Mouse (Mus musculus) megakaryocyte progenitor cell, adult 5-6 weeks (primary cell): ENCODE data around the gene Srsf9. TPM values are rescaled to one million over a fixed set of nuclear protein-coding genes. Genes with fewer than 3 reads are reported as not detected.
"Not testable (repeated sequence)": the region's sequence is repeated elsewhere in the genome, so short reads cannot be mapped to it uniquely, and the experiment has no call there.

Experiments
- ATAC-seq: replicated peaks from 2 replicates; pipeline ENCODE4 v1.8.0; 2016; ENCODE audit warnings: mild to moderate bottlenecking, moderate TSS enrichment, inconsistent platforms; ENCODE audit not compliant: poor library complexity
- total RNA-seq, 2 experiments: library from RNA; stranded (forward) in 1 of 2; stranded (reverse) in 1 of 2; fragments of 157-497, 149-512 nt in 1 of 2; fragments of 200-1000 nt in 1 of 2; gene quantifications; 2 replicates each; pipeline versions ENCODE4 v1.2.3 to v1.2.4; 2015 to 2017

Gene Srsf9
- total RNA-seq, 2 experiments from 2014 or later: 76.3 to 102 TPM

DNA sequence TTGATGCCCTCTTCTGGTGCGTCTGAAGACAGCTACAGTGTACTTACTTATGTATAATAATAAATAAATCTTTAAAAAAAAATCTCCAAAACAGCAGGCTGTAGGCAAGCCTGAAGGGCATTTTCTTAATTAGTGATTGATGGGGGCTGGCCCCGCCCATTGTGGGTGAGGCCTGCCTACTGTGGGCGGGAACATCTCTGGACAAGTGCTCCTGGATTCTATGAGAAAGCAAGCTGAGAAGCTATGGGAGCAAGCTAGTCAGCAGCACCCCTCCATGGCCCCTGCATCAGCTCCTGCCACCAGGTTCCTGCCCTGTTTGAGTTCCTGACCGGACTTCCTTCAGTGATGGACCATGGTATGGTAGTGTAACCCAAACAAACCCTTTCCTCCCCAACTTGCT, 37.8 kb downstream of the Srsf9 start:
- no peak for ATAC-seq

DNA sequence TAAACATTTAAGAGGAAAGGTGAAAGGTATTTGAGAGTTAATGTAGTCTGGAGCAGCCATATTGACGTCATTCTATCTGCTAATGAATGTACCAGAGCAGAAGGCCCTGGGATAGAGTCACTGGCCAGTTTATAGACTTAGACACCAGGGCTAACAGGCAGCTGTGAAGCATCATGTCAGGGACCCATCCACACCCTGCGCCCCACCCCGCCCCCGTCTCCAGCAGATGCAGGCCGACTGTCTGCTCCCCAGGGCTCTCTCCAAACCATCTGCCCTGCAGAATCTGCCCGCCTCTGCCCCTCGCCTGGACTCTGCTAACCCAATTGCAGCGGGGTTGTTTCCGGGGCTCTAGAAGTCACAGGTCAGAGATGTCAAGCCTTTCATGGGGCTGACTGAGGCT, 44.8 kb downstream of the Srsf9 start:
- no peak for ATAC-seq

DNA sequence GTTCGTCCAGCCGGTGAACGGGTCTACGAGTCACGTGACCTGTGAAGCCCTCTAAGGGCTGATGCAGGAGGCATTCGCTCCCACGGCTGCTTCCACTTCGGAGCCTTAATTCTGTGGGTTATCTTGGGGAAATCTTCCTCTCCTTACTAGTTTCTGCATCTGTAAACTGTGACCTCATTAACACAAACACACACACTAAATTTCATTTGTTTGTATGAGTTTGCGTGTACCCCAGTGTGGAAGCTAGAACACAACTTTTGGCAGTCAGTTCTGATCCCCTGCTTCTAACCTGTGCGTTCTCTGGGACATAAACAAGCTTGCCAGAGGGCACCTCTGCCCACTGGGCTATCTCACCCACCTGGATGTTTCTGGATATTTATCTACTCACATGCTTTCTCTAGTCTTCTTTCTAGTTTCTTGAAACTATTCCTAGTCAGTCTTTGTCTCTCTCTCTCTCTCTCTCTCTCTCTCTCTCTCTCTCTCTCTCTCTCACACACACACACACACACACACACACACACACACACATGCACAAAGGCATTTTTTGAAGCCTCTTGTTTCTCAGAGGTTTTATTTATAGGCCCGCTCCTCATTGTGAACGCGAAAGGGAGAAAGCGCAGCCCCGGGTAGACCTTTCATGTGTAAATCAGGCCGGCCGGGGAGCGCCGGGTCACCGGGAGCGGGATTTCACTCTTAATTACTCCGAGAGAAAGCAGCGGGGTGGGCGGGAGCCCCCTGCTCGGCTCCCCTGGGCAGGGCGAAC, 46.6 kb downstream of the Srsf9 start:
- no peak for ATAC-seq

DNA sequence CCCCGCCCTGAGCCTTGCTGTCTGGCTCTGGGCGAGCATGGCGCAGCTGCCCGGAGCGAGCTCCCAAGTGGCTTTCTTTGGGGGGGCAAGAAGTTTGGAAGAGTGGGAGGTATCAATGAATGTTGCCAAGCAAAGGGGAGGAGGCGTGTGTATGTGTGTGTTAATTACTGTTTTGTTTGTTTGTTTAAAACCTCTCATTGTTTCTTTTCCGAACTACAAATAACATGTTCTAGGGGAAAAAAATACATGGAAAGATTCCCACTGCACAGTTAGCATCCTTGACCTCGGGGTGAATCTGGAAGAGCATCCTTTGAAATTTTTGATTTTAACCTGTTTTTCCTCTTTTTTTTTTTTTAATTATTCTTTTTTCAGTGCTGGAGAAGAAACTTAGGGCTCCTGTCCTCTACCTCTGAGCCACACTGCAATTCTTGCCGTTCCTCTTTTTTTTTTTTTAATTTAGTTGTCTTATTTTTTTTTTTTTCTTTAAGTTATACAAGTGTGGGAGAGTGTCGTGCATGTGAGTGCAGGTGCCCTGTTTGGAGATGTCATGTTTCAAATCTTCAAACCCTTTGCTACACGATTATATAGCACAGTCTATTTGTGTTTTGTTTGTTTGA, 47.3 kb downstream of the Srsf9 start:
- no peak for ATAC-seq

DNA sequence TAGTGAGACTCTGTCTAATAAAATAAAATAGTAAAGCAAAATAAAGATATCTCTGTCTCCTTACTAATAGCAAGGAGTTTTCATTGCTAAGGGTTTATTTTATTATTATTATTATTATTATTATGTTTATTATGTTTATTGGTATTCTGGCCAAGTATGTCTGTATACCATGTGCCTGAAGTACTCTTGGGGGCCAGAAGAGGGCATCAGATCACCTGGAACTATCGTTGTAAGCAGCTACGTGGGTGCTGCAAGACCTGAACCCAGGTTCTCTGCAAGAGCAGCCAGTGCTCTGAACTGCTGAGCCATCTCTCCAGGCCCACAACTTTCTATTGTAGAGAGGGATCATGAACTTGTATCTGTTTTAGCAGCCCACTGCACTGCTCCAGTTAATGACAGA, 48.5 kb downstream of the Srsf9 start:
- no peak for ATAC-seq

DNA sequence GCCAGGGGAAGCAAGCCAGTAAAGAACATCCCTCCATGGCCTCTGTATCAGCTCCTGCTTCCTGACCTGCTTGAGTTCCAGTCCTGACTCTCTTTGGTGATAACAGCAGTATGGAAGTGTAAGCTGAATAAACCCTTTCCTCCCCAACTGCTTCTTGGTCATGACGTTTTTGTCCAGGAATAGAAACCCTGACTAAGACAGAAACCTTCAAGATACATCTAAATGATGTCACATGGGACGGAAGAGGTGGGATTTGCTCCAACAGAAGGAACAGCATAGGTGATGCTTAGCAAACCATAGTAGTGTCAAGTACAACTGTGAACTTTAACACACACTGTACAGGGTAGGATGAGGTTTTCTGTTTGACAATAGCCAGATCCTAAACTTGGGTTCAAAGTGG, 51.9 kb downstream of the Srsf9 start:
- not testable (repeated sequence) for ATAC-seq

Other genes starting within 250 kb of the Srsf9 start
- not detected in 2 replicates for gene Gm10401, start 228.9 kb upstream of the Srsf9 start, total RNA-seq (2015)
- not detected in 2 replicates for gene Gm10401, start 228.9 kb upstream of the Srsf9 start, total RNA-seq (2017)
- gene Acads, start 207.8 kb upstream of the Srsf9 start, total RNA-seq (2015): 27.8 and 28.8 TPM in 2 replicates
- 22.3 and 34.1 TPM in 2 replicates for gene Acads, start 207.8 kb upstream of the Srsf9 start, total RNA-seq (2017)
- gene Unc119b, start 192.2 kb upstream of the Srsf9 start, total RNA-seq (2015): 4.1 and 7.2 TPM in 2 replicates
- 9.6 and 11.2 TPM in 2 replicates for gene Unc119b, start 192.2 kb upstream of the Srsf9 start, total RNA-seq (2017)
- gene Mlec, start 169.0 kb upstream of the Srsf9 start, total RNA-seq (2015): 242 and 279 TPM in 2 replicates
- gene Mlec, start 169.0 kb upstream of the Srsf9 start, total RNA-seq (2017): 276 and 305 TPM in 2 replicates
- not detected in 2 replicates for gene Cabp1, start 132.8 kb upstream of the Srsf9 start, total RNA-seq (2015)
- gene Cabp1, start 132.8 kb upstream of the Srsf9 start, total RNA-seq (2017): not detected in 2 replicates
- gene Pop5, start 91.3 kb upstream of the Srsf9 start, total RNA-seq (2015): 67.7 and 81.9 TPM in 2 replicates
- gene Pop5, start 91.3 kb upstream of the Srsf9 start, total RNA-seq (2017): 76.4 and 82.8 TPM in 2 replicates
- gene Rnf10, start 54.3 kb upstream of the Srsf9 start, total RNA-seq (2015): 45.3 and 56.3 TPM in 2 replicates
- 45.1 and 58.7 TPM in 2 replicates for gene Rnf10, start 54.3 kb upstream of the Srsf9 start, total RNA-seq (2017)
- 17.0 and 20.4 TPM in 2 replicates for gene Coq5, start 47.5 kb upstream of the Srsf9 start, total RNA-seq (2015)
- gene Coq5, start 47.5 kb upstream of the Srsf9 start, total RNA-seq (2017): 39.8 and 46.3 TPM in 2 replicates
- 690 and 788 TPM in 2 replicates for gene Dynll1, start 26.2 kb upstream of the Srsf9 start, total RNA-seq (2015)
- 334 and 365 TPM in 2 replicates for gene Dynll1, start 26.2 kb upstream of the Srsf9 start, total RNA-seq (2017)
- 68.9 and 78.9 TPM in 2 replicates for gene Gatc, start 14.0 kb downstream of the Srsf9 start, total RNA-seq (2015)
- 10.7 and 11.2 TPM in 2 replicates for gene Gatc, start 14.0 kb downstream of the Srsf9 start, total RNA-seq (2017)
- 39.1 and 43.1 TPM in 2 replicates for gene Triap1, start 14.0 kb downstream of the Srsf9 start, total RNA-seq (2015)
- gene Triap1, start 14.0 kb downstream of the Srsf9 start, total RNA-seq (2017): 17.7 and 25.3 TPM in 2 replicates
- gene Cox6a1, start 21.8 kb downstream of the Srsf9 start, total RNA-seq (2015): 365 and 372 TPM in 2 replicates
- 67.5 and 102 TPM in 2 replicates for gene Cox6a1, start 21.8 kb downstream of the Srsf9 start, total RNA-seq (2017)
- gene Msi1, start 102.4 kb downstream of the Srsf9 start, total RNA-seq (2015): not detected in 2 replicates
- not detected in 2 replicates for gene Msi1, start 102.4 kb downstream of the Srsf9 start, total RNA-seq (2017)
- gene Pla2g1b, start 139.1 kb downstream of the Srsf9 start, total RNA-seq (2015): not detected in 2 replicates
- gene Pla2g1b, start 139.1 kb downstream of the Srsf9 start, total RNA-seq (2017): not detected in 2 replicates
- gene Sirt4, start 157.5 kb downstream of the Srsf9 start, total RNA-seq (2015): 9.8 and 12.3 TPM in 2 replicates
- 2.8 and 4.6 TPM in 2 replicates for gene Sirt4, start 157.5 kb downstream of the Srsf9 start, total RNA-seq (2017)
- 40.4 and 52.8 TPM in 2 replicates for gene Pxn, start 179.5 kb downstream of the Srsf9 start, total RNA-seq (2015)
- 69.6 and 73.0 TPM in 2 replicates for gene Pxn, start 179.5 kb downstream of the Srsf9 start, total RNA-seq (2017)
- gene Rplp0, start 232.3 kb downstream of the Srsf9 start, total RNA-seq (2015): 3,223 and 3,257 TPM in 2 replicates
- gene Rplp0, start 232.3 kb downstream of the Srsf9 start, total RNA-seq (2017): 1,603 and 2,013 TPM in 2 replicates
- 17.5 and 17.7 TPM in 2 replicates for gene Gcn1l1, start 238.1 kb downstream of the Srsf9 start, total RNA-seq (2015)
- gene Gcn1l1, start 238.1 kb downstream of the Srsf9 start, total RNA-seq (2017): 33.2 and 35.3 TPM in 2 replicates